Mouse (Mus musculus) small intestine, adult 2 months (tissue): ENCODE results near the gene Serpinh1. TPM values are rescaled to one million over a fixed set of nuclear protein-coding genes. Genes with fewer than 3 reads are reported as not detected.

ENCODE experiments used
- H3K27ac ChIP-seq: fragments of 200-500 bp; 2 replicates; pipeline ENCODE4 v1.5.1; 2012; ENCODE audit warnings: low read depth, low read length, control low read depth, inconsistent platforms; ENCODE audit not compliant: insufficient read depth
- H3K27me3 ChIP-seq: fragments of 200-500 bp; 2 replicates; pipeline ENCODE4 v1.6.1; 2012; ENCODE audit warnings: mild to moderate bottlenecking, moderate library complexity, low read length, inconsistent platforms; ENCODE audit not compliant: control insufficient read depth, insufficient read depth
- H3K36me3 ChIP-seq: fragments of 200-500 bp; 2 replicates; pipeline ENCODE4 v1.6.1; 2012; ENCODE audit warnings: mild to moderate bottlenecking, low read length, control low read depth, inconsistent platforms; ENCODE audit not compliant: control insufficient read depth, insufficient read depth
- H3K4me1 ChIP-seq: fragments of 200-500 bp; 2 replicates; pipeline ENCODE4 v1.6.1; 2012; ENCODE audit warnings: low read length, inconsistent platforms, mixed read lengths; ENCODE audit not compliant: control insufficient read depth, insufficient read depth, insufficient read length
- H3K4me3 ChIP-seq: fragments of 200-500 bp; 2 replicates; pipeline ENCODE4 v1.5.1; 2012; ENCODE audit warnings: low read depth, mild to moderate bottlenecking, control low read depth, inconsistent platforms, low read length, moderate library complexity
- CTCF ChIP-seq: fragments of 200-500 bp; IDR thresholded peaks from 2 replicates; pipeline ENCODE4 v1.5.1; 2012; ENCODE audit warnings: low read depth, mild to moderate bottlenecking, control low read depth, inconsistent platforms, low read length, moderate library complexity, mixed read lengths; ENCODE audit not compliant: insufficient replicate concordance, insufficient read length; ENCODE audit errors: extremely low read depth
- POLR2A ChIP-seq: fragments of 200-500 bp; IDR thresholded peaks from 2 replicates; pipeline ENCODE4 v1.6.1; 2012; ENCODE audit warnings: low read depth, mild to moderate bottlenecking, control low read depth, inconsistent platforms, low read length, moderate library complexity
- WGBS: fragments of 180-500 bp; shearing (Covaris S2); methylation state at CpG from one replicate; pipeline ENCODE4 v1.1.7; 2018; 5-methylcytosine and 5-hydroxymethylcytosine counted together
- polyA plus RNA-seq: library from polyadenylated mRNA; depleted of rRNA; stranded (reverse); fragments of >200 nt; gene quantifications from 2 replicates; pipeline ENCODE4 v1.2.3, GENCODE M21; 2012

Serpinh1 gene
- polyA plus RNA-seq, 1 experiment: 87.6 TPM

DNA sequence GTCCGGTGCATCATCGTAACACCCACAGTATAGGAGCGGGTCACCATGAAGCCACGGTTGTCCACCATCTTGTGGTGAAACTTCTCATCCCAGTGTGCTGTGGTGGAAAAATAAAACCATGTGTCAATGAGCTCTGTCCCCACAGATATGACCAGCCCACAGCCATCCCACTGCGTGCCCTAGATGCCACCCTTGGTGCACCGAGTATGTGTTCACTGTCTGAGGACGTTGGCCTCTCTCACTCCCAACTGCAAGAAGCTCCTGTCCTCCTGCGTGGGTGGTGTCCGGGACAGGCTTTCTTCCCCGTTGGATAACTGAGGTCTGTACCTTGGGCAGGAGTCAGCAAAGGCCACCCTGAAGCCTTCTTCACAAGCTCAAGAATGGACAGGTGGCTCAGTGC lies 5.8 kb downstream of the Serpinh1 start:
- Histone ChIP-seq H3K27ac (no peak overlapping the region), H3K4me1 (no peaks in the 10 kb centered on the region), H3K4me3 (no peak overlapping the region), H3K27me3 (no peaks in the 10 kb centered on the region), H3K36me3 (peaks cover 2% of the 10 kb centered on the region; the same call in 1 of the 2 replicates)
- TF ChIP-seq POLR2A: no peak
- no peak for TF ChIP-seq CTCF
- 93% methylated on average over 10 of the region's 10 CpGs for WGBS

- H3K4me1 ChIP-seq: no peaks in the 10 kb centered on the region
- 76% methylated on average over 4 of the region's 4 CpGs for WGBS
- no peak for TF ChIP-seq POLR2A
- no peak for TF ChIP-seq CTCF
- H3K27ac ChIP-seq: no peak overlapping the region
- no peaks in the 10 kb centered on the region for H3K27me3 ChIP-seq
- peaks cover 2% of the 10 kb centered on the region; the same call in 1 of the 2 replicates for H3K36me3 ChIP-seq
- no peak overlapping the region for H3K4me3 ChIP-seq
Measured at GRCm38 (mm10) chr7:99343577-99343976, 9.5 kb downstream of the Serpinh1 start.

DNA sequence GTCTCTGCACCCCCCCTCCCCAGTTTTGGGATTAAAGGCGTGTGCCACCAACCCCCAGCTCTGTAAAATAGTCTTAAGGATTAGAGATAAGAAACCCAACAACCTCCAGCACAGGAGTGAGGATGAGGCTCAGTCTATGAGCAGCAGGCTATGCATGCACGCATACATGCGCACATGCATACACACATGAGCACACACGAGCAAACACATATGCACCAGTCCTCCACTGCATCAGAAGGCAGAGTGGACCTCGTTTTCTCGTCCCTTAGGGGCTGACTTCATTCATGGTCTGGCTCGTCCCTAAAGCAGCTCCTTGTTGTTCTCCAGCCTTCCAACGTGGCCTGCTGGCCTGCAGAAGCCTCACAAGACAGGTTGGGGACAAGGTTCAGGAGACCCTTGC lies 12.3 kb downstream of the Serpinh1 start:
- no peaks in the 10 kb centered on the region for H3K4me1 ChIP-seq
- no peak overlapping the region for H3K4me3 ChIP-seq
- 75% methylated on average over 8 of the region's 8 CpGs for WGBS
- no peak overlapping the region for H3K27ac ChIP-seq
- TF ChIP-seq POLR2A: no peak
- TF ChIP-seq CTCF: no peak
- no peaks in the 10 kb centered on the region for H3K36me3 ChIP-seq
- H3K27me3 ChIP-seq: no peaks in the 10 kb centered on the region

DNA sequence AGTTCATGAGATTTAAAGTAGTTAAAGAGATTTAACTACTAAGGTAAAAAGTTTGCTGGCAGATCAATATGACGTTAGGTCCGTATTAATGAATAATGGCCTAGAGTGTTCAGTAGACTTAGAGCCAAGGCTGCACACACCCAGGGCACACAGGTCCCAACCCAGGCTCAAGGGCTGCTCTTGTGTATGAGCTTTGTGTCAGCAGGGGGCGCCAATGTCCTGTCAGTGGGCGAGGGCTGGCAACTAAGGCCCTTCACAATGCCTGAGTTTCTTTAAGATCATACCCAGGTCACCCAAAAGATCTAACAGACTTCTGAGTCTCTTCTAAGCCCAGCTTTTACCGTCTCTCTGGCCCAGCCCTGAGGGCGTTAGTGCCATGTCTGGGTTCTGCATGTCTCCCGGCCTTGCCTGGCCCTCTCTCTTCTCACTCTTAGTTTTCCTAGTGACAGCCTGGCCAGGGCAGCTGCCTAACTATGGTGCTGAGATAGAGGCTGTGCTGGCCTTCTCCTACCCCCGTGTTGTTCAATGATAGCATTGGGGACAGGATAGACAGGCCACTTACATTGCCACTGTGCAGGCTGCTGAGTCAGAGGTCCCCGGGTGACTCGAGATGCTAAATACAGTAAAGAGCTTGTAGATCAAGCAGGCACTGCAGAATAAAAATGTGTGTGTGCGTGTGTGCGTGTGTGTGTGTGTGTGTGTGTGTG lies 20.1 kb downstream of the Serpinh1 start:
- no peak overlapping the region for H3K27ac ChIP-seq
- TF ChIP-seq CTCF (peak; percentile 80), POLR2A (no peak)
- H3K4me1 ChIP-seq: peaks cover 8% of the 10 kb centered on the region; the same call in 1 of the 2 replicates
- 49% methylated on average over 12 of the region's 12 CpGs for WGBS
- no peaks in the 10 kb centered on the region for H3K36me3 ChIP-seq
- no peak overlapping the region for H3K4me3 ChIP-seq
- no peaks in the 10 kb centered on the region for H3K27me3 ChIP-seq

GRCm38 (mm10) chr7:99330012-99330411 lies 23.0 kb downstream of the Serpinh1 start:
- Histone ChIP-seq H3K4me1 (peaks cover 8% of the 10 kb centered on the region; the same call in 1 of the 2 replicates), H3K27me3 (0 out of 2 replicates have a peak, but pooled peaks cover 4% of the 10 kb centered on the region), H3K27ac (no peak overlapping the region), H3K36me3 (no peaks in the 10 kb centered on the region), H3K4me3 (no peak overlapping the region)
- WGBS: 41% methylated on average over 5 of the region's 5 CpGs
- TF ChIP-seq POLR2A (no peak), CTCF (no peak)

GRCm38 (mm10) chr7:99328847-99329246 lies 24.2 kb downstream of the Serpinh1 start:
- Histone ChIP-seq H3K4me1 (peaks cover 8% of the 10 kb centered on the region; the same call in 1 of the 2 replicates), H3K27me3 (0 out of 2 replicates have a peak, but pooled peaks cover 4% of the 10 kb centered on the region), H3K27ac (no peak overlapping the region), H3K4me3 (no peak overlapping the region), H3K36me3 (no peaks in the 10 kb centered on the region)
- WGBS: 72% methylated on average over 4 of the region's 4 CpGs
- TF ChIP-seq CTCF (no peak), POLR2A (no peak)

- TF ChIP-seq POLR2A (no peak), CTCF (no peak)
- Histone ChIP-seq H3K4me3 (no peak overlapping the region), H3K4me1 (peaks cover 10% of the 10 kb centered on the region), H3K36me3 (no peaks in the 10 kb centered on the region), H3K27ac (no peak overlapping the region), H3K27me3 (0 out of 2 replicates have a peak, but pooled peaks cover 4% of the 10 kb centered on the region)
- 69% methylated on average over 6 of the region's 6 CpGs for WGBS
Measured at GRCm38 (mm10) chr7:99326128-99326527, 26.9 kb downstream of the Serpinh1 start.

GRCm38 (mm10) chr7:99324810-99325209 lies 28.2 kb downstream of the Serpinh1 start:
- TF ChIP-seq CTCF (no peak), POLR2A (no peak)
- 55% methylated on average over 10 of the region's 10 CpGs for WGBS
- no peak overlapping the region for H3K27ac ChIP-seq
- H3K4me1 ChIP-seq: peaks cover 9% of the 10 kb centered on the region
- no peak overlapping the region for H3K4me3 ChIP-seq
- H3K27me3 ChIP-seq: 0 out of 2 replicates have a peak, but pooled peaks cover 4% of the 10 kb centered on the region
- H3K36me3 ChIP-seq: no peaks in the 10 kb centered on the region
